Mouse (Mus musculus) T-cell, adult 2 months (primary cell): Measurements from ENCODE around the gene Gm3952.

Experiments used
- DNase-seq: peaks from one replicate; pipeline ENCODE4 v3.0.0; 2022; ENCODE audit warnings: low spot score

The Gm3952 gene

DNA sequence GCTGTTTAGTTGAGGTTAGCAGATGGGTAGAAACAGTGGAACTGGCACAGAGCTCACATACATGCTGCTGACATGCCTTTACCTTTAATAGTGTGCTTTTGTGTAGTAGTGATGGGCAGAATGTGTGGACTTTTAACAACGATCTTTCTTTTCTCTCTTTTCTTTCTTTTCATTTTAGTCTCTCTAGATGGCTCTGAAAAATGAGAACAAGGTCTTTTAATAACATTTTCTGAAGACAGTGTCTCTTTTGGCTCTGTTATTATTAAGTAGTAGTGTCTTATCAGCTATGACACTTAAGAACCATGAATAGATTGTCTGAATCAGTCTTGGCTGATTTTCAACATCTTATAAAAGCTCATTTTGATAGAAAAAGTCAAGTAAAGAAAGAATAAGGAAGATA lies at the start of gene Gm3952:
Gene Gm3952 (minus strand): TSS at position 101 of the 400 bp plus-strand sequence.
- no peak for DNase-seq

DNA sequence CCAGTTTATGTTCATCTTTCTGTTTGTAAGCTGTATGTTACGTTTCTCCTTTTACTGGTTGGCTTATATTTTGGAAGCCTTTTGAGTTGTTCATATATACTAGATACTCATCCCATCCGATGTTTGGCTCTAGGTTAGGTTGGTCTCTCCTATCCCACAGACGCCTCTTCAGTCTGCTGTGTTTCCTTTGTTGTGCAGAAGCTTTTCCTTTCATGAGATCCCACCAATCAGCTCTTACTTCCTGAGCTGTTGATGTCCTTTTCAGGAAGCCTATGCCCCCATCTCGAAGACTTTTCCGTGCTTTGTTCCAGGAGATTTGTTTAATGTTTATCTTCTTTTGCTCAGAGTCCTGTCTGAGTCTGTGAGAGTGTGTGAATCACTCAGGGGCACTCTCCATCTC lies 45.3 kb upstream of the Gm3952 start:
- DNase-seq, result no peak

DNA sequence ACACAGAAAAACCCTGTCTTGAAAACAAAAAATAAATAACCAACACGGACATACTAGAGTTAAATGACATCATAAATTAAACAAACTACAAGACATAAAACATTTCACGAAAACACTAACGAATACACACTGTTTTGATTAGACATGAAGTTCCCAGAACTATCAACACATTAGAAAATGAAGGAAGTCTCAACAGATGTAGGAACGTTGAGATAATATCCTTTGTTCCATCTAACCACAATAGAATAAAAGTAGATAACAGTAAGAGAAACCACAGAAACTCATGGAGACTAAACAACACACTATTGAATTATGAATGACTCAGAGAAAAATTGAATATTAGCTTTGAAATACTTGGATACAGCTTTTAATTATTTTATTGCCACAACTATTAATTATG lies 14.0 kb upstream of the Gm3952 start:
- DNase-seq, result no peak

DNA sequence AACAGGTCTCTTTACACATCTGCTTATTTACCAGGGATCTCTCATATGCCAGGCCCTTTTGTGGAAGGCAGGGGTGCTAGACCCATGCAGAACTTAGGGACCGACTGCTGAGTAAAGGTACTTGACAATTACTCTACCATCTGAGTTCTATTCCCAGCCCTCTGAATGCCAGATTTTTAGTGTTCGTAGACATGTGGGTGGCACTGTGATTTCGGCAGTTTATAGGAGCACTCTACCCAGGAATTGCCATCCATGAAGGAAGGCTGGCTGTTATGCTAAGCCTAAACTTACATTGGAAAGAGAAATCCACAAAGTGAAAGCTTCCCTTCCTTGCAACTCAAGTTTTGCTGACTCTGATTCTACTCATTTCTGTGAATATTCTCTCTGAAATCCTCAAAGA lies 62.8 kb downstream of the Gm3952 start:
- no peak for DNase-seq

DNA sequence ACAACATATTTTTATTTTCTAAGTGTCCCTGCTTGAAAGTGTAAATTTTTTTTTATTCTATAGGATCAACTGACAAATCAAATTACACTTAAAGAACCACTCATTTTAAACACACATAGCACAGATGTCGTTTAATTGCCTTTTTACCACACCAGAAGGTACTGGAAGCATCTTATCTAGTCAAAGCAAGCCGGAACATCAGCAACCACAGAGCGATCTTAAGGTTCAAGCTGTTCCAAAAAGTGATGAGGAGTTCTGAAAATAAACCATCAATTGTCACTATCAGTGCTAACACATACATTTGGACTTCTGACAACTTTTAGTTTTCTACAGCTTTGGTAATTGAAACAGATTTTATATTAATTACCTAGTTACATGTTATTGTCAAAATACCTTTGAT lies 64.4 kb downstream of the Gm3952 start:
- no peak for DNase-seq

DNA sequence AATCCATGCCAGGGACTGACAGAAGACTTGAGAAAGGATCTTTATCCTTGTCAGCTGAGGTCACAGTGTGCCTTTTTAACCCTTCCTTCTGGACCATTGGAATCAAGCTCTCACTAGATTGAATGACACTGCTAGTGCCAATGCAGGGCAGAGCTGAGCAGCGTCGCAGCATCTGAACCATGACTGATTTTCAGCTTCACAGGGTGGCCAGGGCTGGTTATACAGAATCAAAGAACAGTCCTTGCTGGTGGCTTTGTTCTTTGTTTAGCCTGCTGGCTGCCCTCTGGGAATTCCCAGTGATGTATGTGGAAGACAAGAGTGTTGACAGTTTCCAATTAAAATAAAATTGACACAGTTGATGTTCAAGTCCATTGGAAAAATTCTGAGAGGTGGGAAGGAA lies 66.2 kb downstream of the Gm3952 start:
- no peak for DNase-seq

DNA sequence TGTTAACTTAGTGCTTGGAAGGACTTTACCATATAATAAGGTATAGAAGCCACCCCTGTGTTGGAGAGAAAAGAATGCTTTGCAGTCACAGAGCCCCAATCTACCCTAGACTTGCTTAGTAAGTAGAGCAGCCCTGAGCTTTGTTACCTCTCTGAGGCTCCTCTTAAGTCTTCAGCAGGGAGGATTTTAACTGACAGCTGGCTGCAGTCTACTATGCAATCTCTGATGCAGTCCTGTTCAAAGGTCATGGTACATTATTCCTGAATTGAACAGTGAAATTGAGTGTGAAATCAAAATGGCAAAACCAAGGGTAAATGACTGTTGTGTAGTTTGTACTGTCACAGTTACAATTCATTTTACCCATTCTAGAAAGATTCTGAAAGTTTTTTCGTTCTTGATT lies 71.3 kb downstream of the Gm3952 start:
- no peak for DNase-seq

DNA sequence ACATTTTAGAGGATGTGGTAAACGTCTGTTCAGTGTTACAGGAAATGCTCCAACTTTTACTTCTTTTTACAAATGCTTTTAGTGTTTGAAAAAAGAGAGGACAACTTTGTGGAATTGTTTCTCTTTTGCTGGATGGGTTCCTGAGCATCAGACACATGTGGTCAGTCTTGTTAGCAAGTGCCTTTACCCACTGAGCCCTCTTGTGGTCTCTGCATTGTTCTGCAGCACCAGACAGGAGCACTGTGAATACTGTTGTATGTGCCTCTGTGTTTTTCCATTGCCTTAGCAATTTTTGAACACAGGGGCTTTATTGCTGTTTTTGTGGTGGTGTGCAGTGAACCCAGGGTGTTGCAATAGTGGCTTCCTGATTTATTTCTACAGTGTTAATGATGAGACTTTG lies 73.7 kb downstream of the Gm3952 start:
- DNase-seq, result no peak

DNA sequence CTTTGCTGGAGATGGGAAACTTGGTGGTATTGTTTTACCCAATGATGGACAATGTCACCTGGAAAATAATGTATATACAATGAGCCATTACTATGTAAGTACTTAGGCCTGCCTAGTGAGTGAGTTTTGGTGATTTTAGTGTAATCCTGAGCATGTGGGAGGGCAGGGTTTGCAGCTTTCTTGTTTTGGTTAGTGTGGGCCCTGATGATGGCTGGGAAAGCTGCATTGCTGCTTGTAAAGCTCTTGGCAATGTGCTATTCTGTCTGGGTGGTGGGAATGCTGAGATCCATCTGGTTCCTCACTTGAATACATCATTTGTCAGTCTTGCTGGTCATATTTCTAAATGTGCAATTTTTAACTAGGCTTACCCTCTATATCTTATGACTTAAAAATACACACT lies 82.3 kb downstream of the Gm3952 start:
- DNase-seq, result no peak

DNA sequence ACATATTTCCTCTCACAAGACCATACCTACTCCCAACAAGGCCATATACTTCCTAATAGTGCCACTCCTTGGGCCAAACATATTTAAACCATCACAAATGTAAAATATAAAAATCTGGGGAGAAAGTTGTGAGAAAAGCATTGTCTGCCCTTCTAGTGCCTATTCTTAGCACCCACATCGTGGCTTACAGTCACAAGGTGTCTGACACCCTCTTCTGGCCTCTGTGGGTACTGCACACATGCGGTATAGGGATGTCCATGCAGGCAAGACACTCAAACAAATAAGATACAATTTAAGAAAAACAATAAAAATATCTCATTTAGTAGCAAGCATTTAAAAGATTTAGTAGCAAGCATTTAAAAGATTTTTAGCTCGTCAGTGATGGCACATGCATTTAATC lies 89.2 kb downstream of the Gm3952 start:
- DNase-seq, result peak; percentile 68

DNA sequence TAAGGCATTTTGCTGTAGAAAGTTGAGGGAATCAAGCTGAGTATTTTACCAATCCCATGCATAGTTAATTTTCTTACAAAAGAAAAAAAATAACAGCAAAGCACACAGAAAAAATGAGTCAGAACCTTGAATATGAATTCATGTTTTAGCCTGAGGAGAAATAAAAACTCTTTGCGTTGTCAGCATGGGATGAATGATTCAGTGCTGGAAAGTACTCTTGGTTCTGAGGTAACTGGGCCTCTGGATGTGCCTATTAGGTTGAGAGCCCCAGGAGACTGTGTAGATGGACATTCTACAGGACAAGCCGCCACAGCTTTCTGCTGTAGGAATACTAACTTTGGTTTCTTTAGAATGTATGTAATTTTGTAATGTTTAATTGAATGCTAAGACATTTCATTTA lies 93.7 kb downstream of the Gm3952 start:
- DNase-seq, result no peak

DNA sequence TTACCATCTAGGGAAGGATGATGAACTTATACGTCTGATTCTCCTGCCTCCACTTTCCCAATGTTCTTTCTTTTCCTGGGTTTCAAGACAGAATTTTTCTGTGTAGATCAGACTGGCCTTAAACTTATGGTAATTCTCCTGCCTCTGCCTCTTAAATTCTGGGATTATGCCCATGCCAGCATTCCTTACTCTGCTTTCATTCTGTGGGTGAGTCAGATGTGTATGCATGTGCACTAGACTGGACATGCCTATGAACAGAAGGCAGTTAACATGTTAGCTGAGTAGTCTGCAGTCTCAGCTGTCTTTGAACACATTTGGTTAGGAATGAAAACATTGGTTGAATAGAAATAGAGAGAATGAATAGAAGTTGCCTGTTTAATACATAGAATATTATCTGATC lies 94.1 kb downstream of the Gm3952 start:
- no peak for DNase-seq

DNA sequence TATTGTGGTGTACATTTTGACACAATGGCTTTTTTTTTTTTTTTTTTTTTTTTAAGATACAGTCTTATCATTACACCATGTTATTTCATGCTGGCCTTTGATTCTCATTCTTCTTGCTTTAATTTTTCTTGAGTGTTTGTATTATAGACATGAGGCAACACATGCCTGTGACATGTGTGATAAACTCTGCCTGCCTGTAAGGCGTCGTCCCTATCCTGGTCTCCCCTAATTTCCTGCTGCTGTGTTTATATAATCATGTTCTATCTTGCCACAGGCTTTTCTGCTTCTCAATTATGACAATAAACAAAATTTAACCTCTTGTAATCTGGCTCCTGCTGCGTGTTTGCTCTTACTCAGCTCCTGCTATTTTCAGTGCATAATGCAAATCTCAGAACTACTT lies 100.5 kb downstream of the Gm3952 start:
- DNase-seq, result no peak

DNA sequence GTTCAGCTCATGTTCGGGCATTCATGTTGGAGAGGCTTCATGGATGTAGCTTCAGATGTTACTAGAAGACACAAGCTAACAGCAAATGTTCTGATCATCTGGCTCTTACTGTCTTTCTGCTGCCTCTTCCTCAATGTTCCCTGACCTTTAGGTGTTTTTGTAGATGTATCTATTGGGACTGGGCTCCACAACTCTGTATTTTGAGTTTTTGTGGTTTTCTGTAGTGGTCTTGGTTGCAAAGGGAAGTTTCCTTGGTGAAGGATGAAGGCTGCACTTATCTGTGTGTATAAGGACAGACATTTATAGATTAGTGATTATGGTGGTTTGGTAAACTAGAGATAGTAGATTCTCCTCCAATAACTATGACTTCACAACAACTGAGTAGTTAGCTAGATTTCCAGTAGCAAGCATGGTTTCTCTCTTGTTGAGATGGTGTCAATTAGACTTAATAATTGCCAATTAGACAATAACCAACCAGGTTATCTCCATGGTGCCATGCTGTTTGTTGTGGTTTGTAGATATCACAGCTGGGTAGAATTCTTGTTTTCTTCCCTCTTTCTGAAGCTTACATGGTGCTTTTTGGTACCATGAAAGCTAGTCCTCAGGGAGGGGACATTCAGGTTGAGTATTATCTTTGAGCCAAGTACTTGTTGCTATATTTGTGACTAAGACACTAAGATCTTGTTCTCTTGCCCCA lies 101.6 kb downstream of the Gm3952 start:
- DNase-seq, result no peak
